Mouse (Mus musculus) MN1 (cell line): ENCODE measurements around the gene Zmym4.

Source experiments
- DNase-seq: peaks from one replicate; pipeline ENCODE4 v3.0.0-alpha.2; 2016; ENCODE audit warnings: low spot score

Zmym4 gene

DNA sequence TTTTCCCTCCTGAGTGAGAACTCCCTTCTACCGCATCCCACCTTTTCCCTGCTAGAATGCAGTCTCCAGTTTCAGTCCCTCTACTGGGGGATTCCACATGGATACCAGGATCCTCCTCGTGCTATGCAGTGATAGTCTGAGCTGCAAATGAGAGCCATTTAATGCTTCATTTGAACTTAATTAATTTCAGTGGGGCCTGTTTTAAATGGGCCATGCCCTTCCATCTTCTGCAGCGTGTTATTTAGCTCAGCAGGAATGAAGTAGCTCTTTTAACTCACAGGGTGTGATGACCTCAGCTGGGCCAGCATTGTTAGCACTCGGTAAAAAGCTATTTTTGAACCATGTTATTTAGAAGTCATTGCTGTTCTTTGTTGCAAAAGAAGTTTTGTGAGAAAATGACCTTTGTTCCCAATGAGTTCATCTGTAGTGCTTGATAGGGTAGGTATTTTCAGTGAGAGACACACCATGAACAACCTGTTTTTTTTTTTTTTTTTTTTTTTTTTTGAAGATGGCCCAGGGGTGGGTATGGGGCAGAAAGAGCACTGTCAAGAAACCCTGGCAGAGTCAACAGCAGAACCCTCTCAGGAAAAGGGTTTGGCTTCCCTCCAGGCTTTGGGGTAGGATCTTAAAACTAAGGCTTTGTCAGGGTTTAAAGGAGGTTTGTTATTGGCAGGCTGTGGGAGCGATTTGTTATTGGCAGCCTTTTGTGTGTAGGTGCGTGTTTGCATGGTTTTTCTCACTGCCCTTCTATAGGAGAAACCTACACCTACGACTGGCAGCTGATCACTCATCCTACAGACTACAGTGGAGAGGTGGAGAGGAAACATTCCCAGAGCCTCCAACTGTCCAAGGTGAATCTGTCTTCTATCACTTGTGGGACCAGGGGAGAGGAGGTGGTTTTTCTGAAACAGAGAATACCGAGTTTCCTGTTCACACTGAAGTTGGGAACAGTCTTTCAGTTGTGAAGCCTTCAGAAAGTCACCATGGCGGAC, 144.7 kb downstream of the Zmym4 start:
- no peak for DNase-seq

- no peak for DNase-seq
These were observed 153.1 kb downstream of the Zmym4 start for GRCm38 (mm10) chr4:126814854-126815253.

GRCm38 (mm10) chr4:126813212-126813611, 154.7 kb downstream of the Zmym4 start:
- DNase-seq: no peak
